Mouse (Mus musculus) small intestine, adult 2 months (tissue): ENCODE measurements around the gene Nppa.

Experiments
- CTCF ChIP-seq: fragments of 200-500 bp; IDR thresholded peaks from 2 replicates; pipeline ENCODE4 v1.5.1; 2012; ENCODE audit warnings: low read depth, mild to moderate bottlenecking, control low read depth, inconsistent platforms, low read length, moderate library complexity, mixed read lengths; ENCODE audit not compliant: insufficient replicate concordance, insufficient read length; ENCODE audit errors: extremely low read depth
- POLR2A ChIP-seq: fragments of 200-500 bp; IDR thresholded peaks from 2 replicates; pipeline ENCODE4 v1.6.1; 2012; ENCODE audit warnings: low read depth, mild to moderate bottlenecking, control low read depth, inconsistent platforms, low read length, moderate library complexity

DNA sequence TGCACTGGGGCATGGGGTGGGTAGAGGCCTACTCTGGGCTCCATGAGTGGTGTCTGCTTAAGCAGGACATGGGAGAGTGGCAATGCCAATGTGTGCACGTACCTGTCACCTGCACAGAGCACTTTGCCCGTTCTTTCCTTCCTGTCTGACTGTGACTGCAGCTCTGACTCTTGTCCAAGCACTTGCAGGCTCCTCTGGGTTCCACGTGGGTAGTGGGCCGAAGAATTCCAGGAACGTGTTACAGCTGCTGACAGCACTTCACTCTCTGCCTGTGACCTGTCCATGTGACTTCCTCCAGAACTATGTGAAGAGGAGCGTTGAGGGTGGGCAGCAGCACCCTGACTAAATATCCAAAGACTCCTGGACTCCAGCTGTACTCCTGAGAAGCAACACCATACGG lies 34.8 kb upstream of the Nppa start:
- no peak for TF ChIP-seq CTCF
- no peak for TF ChIP-seq POLR2A
